Mouse (Mus musculus) erythroid progenitor cell, adult 5-6 weeks (primary cell): ENCODE data around the gene Cdh22. TPM values are rescaled to one million over a fixed set of nuclear protein-coding genes. Genes with fewer than 3 reads are reported as not detected.

Source experiments
- ATAC-seq: replicated peaks from 2 replicates; pipeline ENCODE4 v1.8.0; 2016; ENCODE audit warnings: moderate number of reproducible peaks, mild to moderate bottlenecking, moderate TSS enrichment, inconsistent platforms; ENCODE audit not compliant: poor library complexity, low FRiP score, severe bottlenecking
- total RNA-seq, 2 experiments: library from RNA; stranded (forward) in 1 of 2; stranded (reverse) in 1 of 2; fragments of 150-400 nt in 1 of 2; fragments of 186-747, 209-891 nt in 1 of 2; gene quantifications; 2 replicates each; pipeline versions ENCODE4 v1.2.3 to v1.2.4; 2015 to 2017; ENCODE audit warnings: low replicate concordance in 2 of 2

Gene Cdh22
- total RNA-seq (2015; ENCODE audit: low replicate concordance) = not detected in 2 replicates
- total RNA-seq (2017; ENCODE audit: low replicate concordance) = not detected in 2 replicates

- ATAC-seq = no peak
Measured at GRCm38 (mm10) chr2:165234613-165235291, at the start of gene Cdh22. Gene Cdh22, minus strand, starts transcription at chr2:165234853.

- ATAC-seq = no peak
Measured at GRCm38 (mm10) chr2:165284377-165284776, 49.7 kb upstream of the Cdh22 start.

- ATAC-seq = no peak
Measured at GRCm38 (mm10) chr2:165283644-165284043, 49.0 kb upstream of the Cdh22 start.

- no peak for ATAC-seq
Measured at GRCm38 (mm10) chr2:165281779-165282311, 47.2 kb upstream of the Cdh22 start.

GRCm38 (mm10) chr2:165279351-165279750 lies 44.7 kb upstream of the Cdh22 start:
- no peak for ATAC-seq

GRCm38 (mm10) chr2:165277188-165277740 lies 42.6 kb upstream of the Cdh22 start:
- ATAC-seq = no peak

- no peak for ATAC-seq
Measured at GRCm38 (mm10) chr2:165275824-165276223, 41.2 kb upstream of the Cdh22 start.

- no peak for ATAC-seq
Measured at GRCm38 (mm10) chr2:165275124-165275640, 40.5 kb upstream of the Cdh22 start.

GRCm38 (mm10) chr2:165273589-165273988 lies 38.9 kb upstream of the Cdh22 start:
- no peak for ATAC-seq

- no peak for ATAC-seq
Measured at GRCm38 (mm10) chr2:165271326-165271725, 36.7 kb upstream of the Cdh22 start.

- ATAC-seq = no peak
Measured at GRCm38 (mm10) chr2:165270858-165271257, 36.2 kb upstream of the Cdh22 start.

GRCm38 (mm10) chr2:165266739-165267138 lies 32.1 kb upstream of the Cdh22 start:
- no peak for ATAC-seq

- no peak for ATAC-seq
Measured at GRCm38 (mm10) chr2:165263861-165264260, 29.2 kb upstream of the Cdh22 start.

- ATAC-seq = no peak
Measured at GRCm38 (mm10) chr2:165262274-165262990, 27.8 kb upstream of the Cdh22 start.

GRCm38 (mm10) chr2:165259859-165260258 lies 25.2 kb upstream of the Cdh22 start:
- ATAC-seq = no peak

- ATAC-seq = no peak
Measured at GRCm38 (mm10) chr2:165258321-165258720, 23.7 kb upstream of the Cdh22 start.

- ATAC-seq = no peak
Measured at GRCm38 (mm10) chr2:165257151-165257834, 22.6 kb upstream of the Cdh22 start.

GRCm38 (mm10) chr2:165256213-165256612 lies 21.6 kb upstream of the Cdh22 start:
- ATAC-seq = no peak

GRCm38 (mm10) chr2:165253867-165254266 lies 19.2 kb upstream of the Cdh22 start:
- ATAC-seq = no peak

- no peak for ATAC-seq
Measured at GRCm38 (mm10) chr2:165253269-165253668, 18.6 kb upstream of the Cdh22 start.
